Mouse (Mus musculus) intestine, postnatal 0 days (tissue): Measurements from ENCODE around the gene Gm32742. TPM values are rescaled to one million over a fixed set of nuclear protein-coding genes. Genes with fewer than 3 reads are reported as not detected.

Experiments
- ATAC-seq: fragments of 200-750 bp; cut with Nextera tagmentation; 2 replicates; pipeline ENCODE4 v1.8.0; 2017; ENCODE audit warnings: mild to moderate bottlenecking, moderate TSS enrichment, moderate library complexity
- H3K27ac ChIP-seq: fragments of 300-500 bp; sonication (generic); 2 replicates; pipeline ENCODE4 v1.5.1; 2014; ENCODE audit warnings: mild to moderate bottlenecking, low read depth, low read length, moderate library complexity
- H3K27me3 ChIP-seq: fragments of 300-500 bp; sonication (generic); replicated peaks from 2 replicates; pipeline ENCODE4 v1.6.1; 2014; ENCODE audit warnings: low read length, mixed read lengths; ENCODE audit not compliant: control insufficient read depth, insufficient read depth
- H3K36me3 ChIP-seq: fragments of 300-500 bp; sonication (generic); 2 replicates; pipeline ENCODE4 v1.6.1; 2014; ENCODE audit warnings: mild to moderate bottlenecking, moderate library complexity; ENCODE audit not compliant: control insufficient read depth, insufficient read depth
- H3K4me1 ChIP-seq: fragments of 300-500 bp; sonication (generic); replicated peaks from 2 replicates; pipeline ENCODE4 v1.6.1; 2014; ENCODE audit warnings: antibody characterized with exemption, low read length, mixed read lengths; ENCODE audit not compliant: control insufficient read depth, insufficient read depth
- H3K4me2 ChIP-seq: fragments of 300-500 bp; sonication (generic); replicated peaks from 2 replicates; pipeline ENCODE4 v1.6.1; 2014; ENCODE audit warnings: low read depth, mild to moderate bottlenecking, moderate library complexity
- H3K4me3 ChIP-seq: fragments of 300-500 bp; sonication (generic); 2 replicates; pipeline ENCODE4 v1.5.1; 2014; ENCODE audit warnings: low read depth, low read length
- H3K9ac ChIP-seq: fragments of 300-500 bp; sonication (generic); 2 replicates; pipeline ENCODE4 v1.6.1; 2014; ENCODE audit warnings: mild to moderate bottlenecking, low read depth, low read length
- H3K9me3 ChIP-seq: fragments of 300-500 bp; sonication (generic); 2 replicates; pipeline ENCODE4 v1.6.1; 2016; ENCODE audit warnings: mixed run types; ENCODE audit not compliant: control insufficient read depth
- CTCF ChIP-seq: sonication (generic); IDR thresholded peaks from 2 replicates; pipeline ENCODE4 v1.5.1; 2016; ENCODE audit warnings: low read depth, mild to moderate bottlenecking, control low read depth, antibody characterized with exemption, moderate library complexity
- WGBS: fragments of 180-500 bp; shearing (Covaris S2); extraction: QIAGEN DNeasy Blood & Tissue Kit; methylation state at CpG from one replicate; pipeline ENCODE4 v1.1.7; 2014; 5-methylcytosine and 5-hydroxymethylcytosine counted together
- polyA plus RNA-seq: library from polyadenylated mRNA; unstranded; fragments of >200 nt; fragmentation: Nextera tagmentation; extraction: Ambion mirVana; gene quantifications from 2 replicates; pipeline ENCODE4 v1.2.1, GENCODE M21; 2015

Gene Gm32742
- polyA plus RNA-seq, 1 experiment from 2014 or later, result not detected

DNA sequence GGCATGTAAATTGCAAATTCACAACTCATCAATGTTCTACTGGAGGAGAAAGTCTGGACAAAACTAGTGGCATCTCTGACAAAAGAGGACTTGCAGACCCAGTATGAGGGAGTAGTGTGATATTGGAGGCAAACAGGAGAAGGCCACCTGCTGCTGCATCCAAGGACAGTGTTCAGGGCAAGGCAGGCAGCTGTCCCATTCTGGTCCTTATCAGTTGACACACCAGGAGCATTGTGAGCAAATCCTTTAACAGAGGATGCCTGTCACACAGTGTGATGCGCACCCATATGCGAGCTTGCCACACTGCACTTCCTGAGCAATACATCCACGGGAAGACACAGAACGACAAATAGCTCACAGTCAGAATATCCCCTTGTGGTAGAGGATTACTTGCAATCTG, 50.5 kb downstream of the Gm32742 start:
- no peak for ATAC-seq
- 80% methylated on average over 4 of the region's 4 CpGs for WGBS
- Histone ChIP-seq H3K4me3 (no peak overlapping the region), H3K27ac (no peak overlapping the region), H3K4me1 (no peaks in the 10 kb centered on the region), H3K9ac (no peak overlapping the region), H3K27me3 (no peaks in the 10 kb centered on the region), H3K4me2 (no peak overlapping the region), H3K9me3 (no peaks in the 10 kb centered on the region), H3K36me3 (no peaks in the 10 kb centered on the region)
- TF ChIP-seq CTCF, result no peak

- WGBS, result 58% methylated on average over 2 of the region's 2 CpGs
- no peak overlapping the region for H3K4me3 ChIP-seq
- TF ChIP-seq CTCF, result no peak
- H3K4me2 ChIP-seq, result no peak overlapping the region
- no peaks in the 10 kb centered on the region for H3K9me3 ChIP-seq
- H3K36me3 ChIP-seq, result no peaks in the 10 kb centered on the region
- no peak overlapping the region for H3K27ac ChIP-seq
- H3K27me3 ChIP-seq, result peaks cover 16% of the 10 kb centered on the region
- no peak overlapping the region for H3K9ac ChIP-seq
- no peaks in the 10 kb centered on the region; the same call in 1 of the 2 replicates for H3K4me1 ChIP-seq
- ATAC-seq, result no peak
These were observed 59.6 kb downstream of the Gm32742 start for GRCm38 (mm10) chr9:51105751-51106150.

DNA sequence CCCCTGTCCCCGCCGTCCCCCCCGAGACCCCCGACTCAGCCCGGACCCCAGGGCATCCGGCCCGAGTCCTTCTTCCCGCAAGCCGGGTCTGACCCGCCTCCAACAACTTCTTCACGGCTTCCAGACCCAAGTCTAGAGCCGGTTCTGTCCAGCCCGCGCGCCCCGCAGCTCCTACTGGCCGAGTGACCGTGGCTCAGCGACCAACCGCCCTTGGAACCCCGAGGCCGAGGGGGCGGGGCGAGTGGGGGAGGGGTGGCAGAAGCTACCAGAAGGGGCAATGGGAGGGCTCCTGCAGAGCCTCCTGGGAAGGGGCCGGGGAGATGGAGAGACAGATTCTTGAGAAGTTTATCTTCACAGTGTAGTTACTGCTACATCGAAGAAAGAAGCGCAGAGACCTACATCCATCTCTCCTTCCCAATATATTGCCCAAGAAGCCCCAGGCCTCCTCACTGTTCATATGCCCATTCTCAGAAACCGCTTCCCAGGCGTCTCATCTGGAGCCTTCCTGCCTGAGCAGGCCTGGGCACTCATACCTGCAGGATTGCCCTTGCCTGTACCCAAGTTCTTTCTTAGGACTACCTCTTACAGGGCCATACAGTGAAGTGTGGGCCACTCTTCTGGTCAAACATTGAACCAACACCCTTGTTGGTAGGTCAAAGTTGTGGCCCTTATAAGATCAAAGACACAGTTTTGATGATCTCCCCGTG, 61.4 kb downstream of the Gm32742 start:
- peak; percentile 19; the same call in 1 of the 2 replicates for ATAC-seq
- H3K27me3 ChIP-seq, result peaks cover 16% of the 10 kb centered on the region
- H3K4me3 ChIP-seq, result peak overlapping the region; percentile 46
- H3K9me3 ChIP-seq, result no peaks in the 10 kb centered on the region
- TF ChIP-seq CTCF, result no peak
- peak overlapping the region; percentile 91 for H3K4me2 ChIP-seq
- 15% methylated on average over 30 of the region's 30 CpGs for WGBS
- no peak overlapping the region for H3K27ac ChIP-seq
- no peaks in the 10 kb centered on the region; the same call in 1 of the 2 replicates for H3K4me1 ChIP-seq
- H3K9ac ChIP-seq, result peak overlapping the region; percentile 27
- no peaks in the 10 kb centered on the region for H3K36me3 ChIP-seq

GRCm38 (mm10) chr9:51102963-51103807, 62.1 kb downstream of the Gm32742 start:
- H3K9me3 ChIP-seq, result no peaks in the 10 kb centered on the region
- no peak overlapping the region for H3K27ac ChIP-seq
- 3% methylated on average over 44 of the region's 44 CpGs for WGBS
- H3K27me3 ChIP-seq, result peaks cover 16% of the 10 kb centered on the region
- H3K4me1 ChIP-seq, result no peaks in the 10 kb centered on the region; the same call in 1 of the 2 replicates
- ATAC-seq, result peak; percentile 49; the same call in 1 of the 2 replicates
- peak overlapping the region; percentile 27 for H3K9ac ChIP-seq
- peak overlapping the region; percentile 91 for H3K4me2 ChIP-seq
- TF ChIP-seq CTCF, result no peak
- peak overlapping the region; percentile 46 for H3K4me3 ChIP-seq
- no peaks in the 10 kb centered on the region for H3K36me3 ChIP-seq

DNA sequence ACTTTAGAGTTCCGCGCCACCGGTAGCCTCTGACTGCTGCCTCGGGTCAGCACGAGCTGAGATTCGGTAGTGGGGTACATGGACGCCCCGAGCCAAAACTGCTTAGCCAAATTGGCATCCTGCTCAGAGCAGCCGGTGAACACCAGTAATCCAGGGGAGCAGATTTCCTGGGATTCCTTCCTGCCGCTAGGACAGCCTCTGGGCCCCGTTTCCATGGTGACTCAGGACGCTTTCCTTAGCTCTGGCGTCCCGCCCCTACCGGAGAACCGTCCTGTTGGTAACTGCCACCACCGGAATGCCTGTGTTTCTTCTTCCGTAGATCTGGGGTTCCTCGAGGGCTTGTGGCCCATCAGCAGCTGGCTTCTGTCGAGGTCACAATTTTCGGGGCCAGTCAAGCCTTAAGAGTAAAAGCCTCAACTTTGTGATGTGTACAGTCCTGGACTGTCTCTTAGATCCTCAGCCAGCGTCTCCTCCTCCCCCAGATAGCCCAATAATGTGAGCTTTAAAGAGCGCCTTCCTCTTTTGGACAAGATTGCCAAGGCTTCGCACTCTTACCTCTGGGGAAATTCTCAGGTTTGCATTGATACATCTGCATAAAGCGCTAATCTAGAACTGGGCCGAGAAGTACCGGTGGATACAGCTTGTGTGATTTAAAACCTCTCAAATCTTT, 63.4 kb downstream of the Gm32742 start, which contains the start of gene 4833427G06Rik:
TSS of gene 4833427G06Rik (minus strand) at position 323 of the 670 bp plus-strand sequence.
- H3K4me3 ChIP-seq, result no peak within 1 kb of the TSS
- no peak within 1 kb of the TSS for H3K9ac ChIP-seq
- peaks cover 16% of the 10 kb centered on the region for H3K27me3 ChIP-seq
- H3K36me3 ChIP-seq, result no peaks in the 10 kb centered on the region
- no peaks in the 10 kb centered on the region; the same call in 1 of the 2 replicates for H3K4me1 ChIP-seq
- H3K27ac ChIP-seq, result no peak within 1 kb of the TSS
- ATAC-seq, result 0 out of 2 replicates have a peak, but pooled peaks have one; percentile 63
- WGBS, result 15% methylated on average over 27 of the region's 27 CpGs
- peak; percentile 42 for TF ChIP-seq CTCF
- peak within 1 kb of the TSS; percentile 53 for H3K4me2 ChIP-seq
- no peaks in the 10 kb centered on the region for H3K9me3 ChIP-seq

DNA sequence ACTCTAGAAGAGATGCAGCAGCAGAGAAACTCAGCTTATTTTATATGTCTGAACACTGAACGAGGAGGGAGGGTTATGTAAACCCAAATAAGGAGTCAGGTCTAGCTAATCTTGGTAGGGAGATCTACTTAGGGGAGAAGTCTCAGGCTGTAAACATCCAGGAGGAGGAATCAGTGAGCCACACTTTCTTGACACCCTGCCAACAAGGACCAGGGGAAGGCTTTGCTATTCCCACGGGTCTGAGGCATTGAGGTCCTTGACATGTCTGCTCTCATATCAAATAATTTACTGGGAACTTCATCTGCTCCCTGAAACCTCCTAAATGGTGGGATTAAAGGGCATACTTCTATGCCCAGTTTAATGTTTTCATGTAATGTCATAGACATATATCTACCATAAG, 69.0 kb downstream of the Gm32742 start:
- H3K27ac ChIP-seq, result no peak overlapping the region
- no peak for ATAC-seq
- H3K9me3 ChIP-seq, result no peaks in the 10 kb centered on the region
- WGBS, result 45% methylated on average over 2 of the region's 2 CpGs
- no peak for TF ChIP-seq CTCF
- H3K4me2 ChIP-seq, result no peak overlapping the region
- H3K9ac ChIP-seq, result no peak overlapping the region
- H3K4me3 ChIP-seq, result no peak overlapping the region
- no peaks in the 10 kb centered on the region for H3K36me3 ChIP-seq
- H3K4me1 ChIP-seq, result no peaks in the 10 kb centered on the region
- no peaks in the 10 kb centered on the region for H3K27me3 ChIP-seq
